In genomic region chr6:57702743-57703499, GRCm38 (mm10) we compare ENCODE assay signal across 7 mouse cellular contexts. TPM values are rescaled to one million over a fixed set of nuclear protein-coding genes. Genes with fewer than 3 reads are reported as not detected.
A peak's percentile ranks its signal among the peaks of the same experiment; 100 is the strongest.
DNase-seq lines count a peak whose midpoint lies in the region; ATAC-seq and TF ChIP-seq lines count a peak whose summit lies in the region.

No protein-coding gene starts in this region.

- H3K9me3 ChIP-seq in embryonic facial prominence, embryonic 10.5 days, result no peaks in the 10 kb centered on the region
- H3K9me3 ChIP-seq in intestine, postnatal 0 days (ENCODE audit: control insufficient read depth), result no peaks in the 10 kb centered on the region
- H3K9me3 ChIP-seq in midbrain, embryonic 12.5 days, result no peaks in the 10 kb centered on the region

- peak overlapping the region; percentile 99 for H3K27ac ChIP-seq in embryonic facial prominence, embryonic 10.5 days (replicated peaks)
- H3K27ac ChIP-seq in intestine, postnatal 0 days (ENCODE audit: low read depth, low read length), result peak overlapping the region; percentile 61
- H3K27ac ChIP-seq in midbrain, embryonic 12.5 days (replicated peaks), result peak overlapping the region; percentile 98
- H3K27ac ChIP-seq in small intestine, adult 2 months (ENCODE audit: insufficient read depth, low read depth, low read length), result peak overlapping the region; percentile 58

- no peaks in the 10 kb centered on the region for H3K27me3 ChIP-seq in embryonic facial prominence, embryonic 10.5 days (replicated peaks; ENCODE audit: low read depth, poor library complexity, severe bottlenecking)
- no peaks in the 10 kb centered on the region for H3K27me3 ChIP-seq in intestine, postnatal 0 days (replicated peaks; ENCODE audit: control insufficient read depth, insufficient read depth, low read length)
- H3K27me3 ChIP-seq in midbrain, embryonic 12.5 days, result no peaks in the 10 kb centered on the region
- H3K27me3 ChIP-seq in small intestine, adult 2 months (ENCODE audit: control insufficient read depth, insufficient read depth, low read length), result no peaks in the 10 kb centered on the region

- TF ChIP-seq POLR2A in small intestine, adult 2 months (IDR thresholded peaks at IDR 0.05; ENCODE audit: low read depth, low read length), result peak; percentile 77

- DNase-seq in adrenal gland, postnatal 10 days, result peak; percentile 96
- DNase-seq in embryonic facial prominence, embryonic 10.5 days (ENCODE audit: low spot score), result peak; percentile 95
- DNase-seq in gonadal fat pad, adult 2 months (ENCODE audit: low read depth), result peak; percentile 59
- DNase-seq in left cerebral cortex, postnatal 4 days, result peak; percentile 97

- peak overlapping the region; percentile 60 for H3K9ac ChIP-seq in intestine, postnatal 0 days (ENCODE audit: low read depth, low read length)
- peak overlapping the region; percentile 84 for H3K9ac ChIP-seq in midbrain, embryonic 12.5 days (replicated peaks)

- WGBS in embryonic facial prominence, embryonic 10.5 days, result under 1% methylated on average over 59 of the region's 59 CpGs
- WGBS in intestine, postnatal 0 days, result under 1% methylated on average over 59 of the region's 59 CpGs
- WGBS in midbrain, embryonic 12.5 days, result under 1% methylated on average over 59 of the region's 59 CpGs
- WGBS in small intestine, adult 2 months, result under 1% methylated on average over 59 of the region's 59 CpGs

- no peaks in the 10 kb centered on the region for H3K36me3 ChIP-seq in embryonic facial prominence, embryonic 10.5 days (replicated peaks)
- no peaks in the 10 kb centered on the region for H3K36me3 ChIP-seq in intestine, postnatal 0 days (ENCODE audit: control insufficient read depth, insufficient read depth)
- H3K36me3 ChIP-seq in midbrain, embryonic 12.5 days, result no peaks in the 10 kb centered on the region
- no peaks in the 10 kb centered on the region for H3K36me3 ChIP-seq in small intestine, adult 2 months (ENCODE audit: control insufficient read depth, insufficient read depth, low read length)

- H3K4me2 ChIP-seq in intestine, postnatal 0 days (replicated peaks; ENCODE audit: low read depth), result peak overlapping the region; percentile 79
- peak overlapping the region; percentile 67 for H3K4me2 ChIP-seq in midbrain, embryonic 12.5 days (replicated peaks)

- TF ChIP-seq CTCF in intestine, postnatal 0 days (IDR thresholded peaks at IDR 0.05; ENCODE audit: low read depth), result 0 out of 2 replicates have a peak, but pooled peaks have one; percentile 1
- TF ChIP-seq CTCF in small intestine, adult 2 months (IDR thresholded peaks at IDR 0.05; ENCODE audit: extremely low read depth, insufficient read length, insufficient replicate concordance, low read depth, low read length), result no peak

- intact Hi-C loops in left cerebral cortex, postnatal 4 days (cut with DNase I), result loop anchor here (10.0 kb wide), 1 partner anchor 122 kb away; the partner anchor contains the start of gene Vopp1

- H3K4me3 ChIP-seq in embryonic facial prominence, embryonic 10.5 days, result peak overlapping the region; percentile 81
- H3K4me3 ChIP-seq in intestine, postnatal 0 days (ENCODE audit: low read depth, low read length), result peak overlapping the region; percentile 58
- peak overlapping the region; percentile 70 for H3K4me3 ChIP-seq in midbrain, embryonic 12.5 days
- peak overlapping the region; percentile 66 for H3K4me3 ChIP-seq in small intestine, adult 2 months (ENCODE audit: low read depth, low read length)

- ATAC-seq in intestine, postnatal 0 days, result peak; percentile 100
- ATAC-seq in midbrain, embryonic 12.5 days (ENCODE audit: low FRiP score, low read depth), result peak; percentile 99

- H3K4me1 ChIP-seq in embryonic facial prominence, embryonic 10.5 days, result peaks cover 15% of the 10 kb centered on the region
- no peaks in the 10 kb centered on the region for H3K4me1 ChIP-seq in intestine, postnatal 0 days (replicated peaks; ENCODE audit: control insufficient read depth, insufficient read depth, low read length)
- H3K4me1 ChIP-seq in midbrain, embryonic 12.5 days, result peaks cover 18% of the 10 kb centered on the region
- H3K4me1 ChIP-seq in small intestine, adult 2 months (ENCODE audit: control insufficient read depth, insufficient read depth, insufficient read length, low read length), result peaks cover 2% of the 10 kb centered on the region; the same call in 1 of the 2 replicates

RNA-seq across cellular contexts. Expression of gene Lancl2, which starts 0.6 kb away (rescaled TPM):
- 10 to 100 TPM; 20.2 to 22.2 TPM for total RNA-seq in adrenal gland, postnatal 10 days (2021)
- 33.8 and 36.6 TPM in 2 replicates for polyA plus RNA-seq in embryonic facial prominence, embryonic 10.5 days (2016; fragmentation: Nextera tagmentation; extraction: Ambion mirVana)
- 6.3 and 6.7 TPM in 2 replicates for polyA plus RNA-seq in gonadal fat pad, adult 2 months (2012; rRNA removed)
- polyA plus RNA-seq in intestine, postnatal 0 days (2015; fragmentation: Nextera tagmentation; extraction: Ambion mirVana), result 7.0 and 7.4 TPM in 2 replicates
- 100 to 1,000 TPM; 159 to 161 TPM for total RNA-seq in left cerebral cortex, postnatal 4 days (2021)
- polyA plus RNA-seq in midbrain, embryonic 12.5 days (2016; fragmentation: Nextera tagmentation; extraction: Ambion mirVana), result 64.2 and 65.9 TPM in 2 replicates
- 0.55 and 1.1 TPM in 2 replicates for polyA plus RNA-seq in small intestine, adult 2 months (2012; rRNA removed)

RNA-seq across cellular contexts. Expression of gene Pyurf, which starts 11.0 kb away (rescaled TPM):
- total RNA-seq in adrenal gland, postnatal 10 days (2021), result 10 to 100 TPM; 19.4 to 24.0 TPM
- 19.1 and 21.0 TPM in 2 replicates for polyA plus RNA-seq in embryonic facial prominence, embryonic 10.5 days (2016; fragmentation: Nextera tagmentation; extraction: Ambion mirVana)
- 15.7 and 15.8 TPM in 2 replicates for polyA plus RNA-seq in gonadal fat pad, adult 2 months (2012; rRNA removed)
- 13.1 and 13.5 TPM in 2 replicates for polyA plus RNA-seq in intestine, postnatal 0 days (2015; fragmentation: Nextera tagmentation; extraction: Ambion mirVana)
- total RNA-seq in left cerebral cortex, postnatal 4 days (2021), result 1 to 10 TPM; 6.2 to 7.7 TPM
- 14.6 and 14.9 TPM in 2 replicates for polyA plus RNA-seq in midbrain, embryonic 12.5 days (2016; fragmentation: Nextera tagmentation; extraction: Ambion mirVana)
- 8.5 and 12.8 TPM in 2 replicates for polyA plus RNA-seq in small intestine, adult 2 months (2012; rRNA removed)

Comparison
In these comparisons a context has a peak if more than half of its experiments do, and no peak if none do; other contexts are left out.
1. Peak in every context shown above with its lines: DNase-seq, ATAC-seq, H3K4me3 ChIP-seq and H3K27ac ChIP-seq.